Mouse (Mus musculus): ENCODE results near the gene Krr1. TPM values are rescaled to one million over a fixed set of nuclear protein-coding genes. Genes with fewer than 3 reads are reported as not detected.

Krr1 gene
- total RNA-seq, 2 experiments from 2014 or later: 20.9 to 22.9 TPM

Other genes starting within 250 kb of the Krr1 start
- 1 to 10 TPM; 1.4 to 2.3 TPM for gene Glipr1, start 30.0 kb downstream of the Krr1 start, total RNA-seq (2021)
- not detected for gene Glipr1l1, start 87.5 kb downstream of the Krr1 start, total RNA-seq (2021)
- not detected for gene Glipr1l2, start 110.7 kb downstream of the Krr1 start, total RNA-seq (2021)
- gene Glipr1l3, start 187.7 kb downstream of the Krr1 start, total RNA-seq (2021): not detected
- gene Caps2, start 191.0 kb downstream of the Krr1 start, total RNA-seq (2021): not detected

Data from heart, postnatal 14 days (tissue).